ENCODE assay signal across 8 mouse cellular contexts in genomic region chr3:138741649-138742565, GRCm38 (mm10). TPM values are rescaled to one million over a fixed set of nuclear protein-coding genes. Genes with fewer than 3 reads are reported as not detected.
DNase-seq lines count a peak whose midpoint lies in the region; ATAC-seq and TF ChIP-seq lines count a peak whose summit lies in the region.

Tspan5 (plus strand) TSS chr3:138742195.

- no peak for TF ChIP-seq EP300 in liver, embryonic 14.5 days (IDR thresholded peaks at IDR 0.05; ENCODE audit: low read depth)

- H3K4me3 ChIP-seq in forebrain, embryonic 10.5 days: peak within 1 kb of the TSS; percentile 83
- H3K4me3 ChIP-seq in heart, embryonic 13.5 days: peak within 1 kb of the TSS; percentile 87
- H3K4me3 ChIP-seq in kidney, postnatal 0 days (replicated peaks; ENCODE audit: low read depth, low read length): peak within 1 kb of the TSS; percentile 78
- peak within 1 kb of the TSS; percentile 58 to 71 for H3K4me3 ChIP-seq in liver, embryonic 14.5 days (ENCODE audit: insufficient read depth in 1 of 2, low read depth in 2 of 2, low read length in 2 of 2)
- H3K4me3 ChIP-seq in stomach, embryonic 15.5 days (replicated peaks): peak within 1 kb of the TSS; percentile 74

- peak; percentile 83 for DNase-seq in CD4-positive helper T cell, adult 2 months (ENCODE audit: low read depth, low spot score)
- DNase-seq in brain, adult 2 months (ENCODE audit: low read depth, low spot score): peak; percentile 92
- peak; percentile 71 for DNase-seq in forebrain, embryonic 10.5 days (ENCODE audit: extremely low spot score, low spot score)
- DNase-seq in kidney, postnatal 0 days (ENCODE audit: low spot score): peak; percentile 85
- DNase-seq in liver, embryonic 14.5 days (ENCODE audit: low read depth in 3 of 3, low spot score in 3 of 3): peak in 2 of 3 experiments; percentile 40 to 46
- DNase-seq in neural tube, embryonic 10.5 days (ENCODE audit: extremely low spot score, low spot score): peak; percentile 76

- no peaks in the 10 kb centered on the region for H3K9me3 ChIP-seq in forebrain, embryonic 10.5 days
- H3K9me3 ChIP-seq in heart, embryonic 13.5 days: no peaks in the 10 kb centered on the region
- H3K9me3 ChIP-seq in kidney, postnatal 0 days (replicated peaks; ENCODE audit: low read length): no peaks in the 10 kb centered on the region
- no peaks in the 10 kb centered on the region for H3K9me3 ChIP-seq in liver, embryonic 14.5 days (ENCODE audit: control insufficient read depth, low read length)
- H3K9me3 ChIP-seq in stomach, embryonic 15.5 days: no peaks in the 10 kb centered on the region

- TF ChIP-seq CTCF in kidney, postnatal 0 days (IDR thresholded peaks at IDR 0.05; ENCODE audit: low read depth): no peak
- no peak for TF ChIP-seq CTCF in liver, embryonic 14.5 days (IDR thresholded peaks at IDR 0.05; ENCODE audit: low read depth)

- H3K36me3 ChIP-seq in forebrain, embryonic 10.5 days (replicated peaks): no peaks in the 10 kb centered on the region
- no peaks in the 10 kb centered on the region for H3K36me3 ChIP-seq in heart, embryonic 13.5 days
- no peaks in the 10 kb centered on the region for H3K36me3 ChIP-seq in kidney, postnatal 0 days (ENCODE audit: insufficient read depth, low read length)
- H3K36me3 ChIP-seq in liver, embryonic 14.5 days (replicated peaks; ENCODE audit: control insufficient read depth, insufficient read depth, low read depth): no peaks in the 10 kb centered on the region
- no peaks in the 10 kb centered on the region for H3K36me3 ChIP-seq in stomach, embryonic 15.5 days

- 1% methylated on average over 100 of the region's 100 CpGs for WGBS in forebrain, embryonic 10.5 days
- WGBS in heart, embryonic 13.5 days: under 1% methylated on average over 75 of the region's 100 CpGs
- WGBS in kidney, postnatal 0 days: 1% methylated on average over 70 of the region's 100 CpGs
- under 1% methylated on average over 68 of the region's 100 CpGs for WGBS in liver, embryonic 14.5 days (ENCODE audit: insufficient replicate concordance)
- 1% methylated on average over 77 of the region's 100 CpGs for WGBS in stomach, embryonic 15.5 days

- ATAC-seq in heart, embryonic 13.5 days (ENCODE audit: extremely low read depth, insufficient number of reproducible peaks, low FRiP score, low TSS enrichment): peak; percentile 52; the same call in 1 of the 2 replicates
- ATAC-seq in kidney, postnatal 0 days (replicated peaks; ENCODE audit: low FRiP score, low read depth): peak; percentile 82
- ATAC-seq in liver, embryonic 14.5 days (ENCODE audit: insufficient read depth): peak; percentile 82
- peak; percentile 87 for ATAC-seq in stomach, embryonic 15.5 days (ENCODE audit: insufficient read depth, low FRiP score, low read depth)

- H3K4me2 ChIP-seq in heart, embryonic 13.5 days: peak within 1 kb of the TSS; percentile 95
- H3K4me2 ChIP-seq in kidney, postnatal 0 days (ENCODE audit: low read length): peak within 1 kb of the TSS; percentile 94
- peak within 1 kb of the TSS; percentile 92 for H3K4me2 ChIP-seq in liver, embryonic 14.5 days (ENCODE audit: low read depth)
- peak within 1 kb of the TSS; percentile 91 for H3K4me2 ChIP-seq in stomach, embryonic 15.5 days

- peak within 1 kb of the TSS; percentile 90 for H3K9ac ChIP-seq in heart, embryonic 13.5 days
- H3K9ac ChIP-seq in kidney, postnatal 0 days (ENCODE audit: low read depth, low read length): peak within 1 kb of the TSS; percentile 68
- peak within 1 kb of the TSS; percentile 41 for H3K9ac ChIP-seq in liver, embryonic 14.5 days (replicated peaks)
- H3K9ac ChIP-seq in stomach, embryonic 15.5 days: peak within 1 kb of the TSS; percentile 67

- peak within 1 kb of the TSS; percentile 94 for H3K27ac ChIP-seq in forebrain, embryonic 10.5 days
- peak within 1 kb of the TSS; percentile 62 for H3K27ac ChIP-seq in heart, embryonic 13.5 days (replicated peaks)
- H3K27ac ChIP-seq in kidney, postnatal 0 days: peak within 1 kb of the TSS; percentile 75
- H3K27ac ChIP-seq in liver, embryonic 14.5 days: no peak within 1 kb of the TSS
- peak within 1 kb of the TSS; percentile 74 for H3K27ac ChIP-seq in stomach, embryonic 15.5 days

- H3K4me1 ChIP-seq in forebrain, embryonic 10.5 days: peaks cover 32% of the 10 kb centered on the region
- peaks cover 41% of the 10 kb centered on the region for H3K4me1 ChIP-seq in heart, embryonic 13.5 days
- H3K4me1 ChIP-seq in kidney, postnatal 0 days (replicated peaks; ENCODE audit: insufficient read depth, low read length): peaks cover 8% of the 10 kb centered on the region; the same call in 1 of the 2 replicates
- H3K4me1 ChIP-seq in liver, embryonic 14.5 days (replicated peaks; ENCODE audit: control insufficient read depth in 2 of 2, insufficient read depth in 2 of 2, low read length in 1 of 2): peaks cover 2 to 14% of the 10 kb centered on the region in 2 experiments; a peak in 3 of 4 replicates
- H3K4me1 ChIP-seq in stomach, embryonic 15.5 days: peaks cover 5% of the 10 kb centered on the region

- peaks cover 18% of the 10 kb centered on the region for H3K27me3 ChIP-seq in forebrain, embryonic 10.5 days (ENCODE audit: poor library complexity, severe bottlenecking)
- peaks cover 24% of the 10 kb centered on the region for H3K27me3 ChIP-seq in heart, embryonic 13.5 days (replicated peaks)
- no peaks in the 10 kb centered on the region for H3K27me3 ChIP-seq in kidney, postnatal 0 days (ENCODE audit: insufficient read depth, low read length)
- peaks cover 31% of the 10 kb centered on the region for H3K27me3 ChIP-seq in liver, embryonic 14.5 days (ENCODE audit: control insufficient read depth, insufficient read depth, low read length)
- 0 out of 2 replicates have a peak, but pooled peaks cover 3% of the 10 kb centered on the region for H3K27me3 ChIP-seq in stomach, embryonic 15.5 days (replicated peaks)

RNA-seq across cellular contexts. Expression of gene Tspan5, which starts in this region (rescaled TPM):
- 25.3 and 25.7 TPM in 2 replicates for polyA plus RNA-seq in forebrain, embryonic 10.5 days (2016; fragmentation: Nextera tagmentation; extraction: Ambion mirVana)
- 13.9 and 16.2 TPM in 2 replicates for polyA plus RNA-seq in heart, embryonic 13.5 days (2015; fragmentation: Nextera tagmentation; extraction: Ambion mirVana)
- 19.0 and 19.4 TPM in 2 replicates for polyA plus RNA-seq in kidney, postnatal 0 days (2015; fragmentation: Nextera tagmentation; extraction: Ambion mirVana)
- polyA plus RNA-seq in liver, embryonic 14.5 days (2012; rRNA removed): 1.9 and 2.0 TPM in 2 replicates
- 2.9 and 3.1 TPM in 2 replicates for polyA plus RNA-seq in liver, embryonic 14.5 days (2014; fragmentation: Nextera tagmentation; extraction: Ambion mirVana)
- polyA plus RNA-seq in stomach, embryonic 15.5 days (2015; fragmentation: Nextera tagmentation; extraction: Ambion mirVana): 34.9 and 37.0 TPM in 2 replicates
